Mouse (Mus musculus): ENCODE results near the gene Arntl2. TPM values are rescaled to one million over a fixed set of nuclear protein-coding genes. Genes with fewer than 3 reads are reported as not detected.

Arntl2 gene
- polyA plus RNA-seq, 1 experiment from 2014 or later = 0.85 TPM

DNA sequence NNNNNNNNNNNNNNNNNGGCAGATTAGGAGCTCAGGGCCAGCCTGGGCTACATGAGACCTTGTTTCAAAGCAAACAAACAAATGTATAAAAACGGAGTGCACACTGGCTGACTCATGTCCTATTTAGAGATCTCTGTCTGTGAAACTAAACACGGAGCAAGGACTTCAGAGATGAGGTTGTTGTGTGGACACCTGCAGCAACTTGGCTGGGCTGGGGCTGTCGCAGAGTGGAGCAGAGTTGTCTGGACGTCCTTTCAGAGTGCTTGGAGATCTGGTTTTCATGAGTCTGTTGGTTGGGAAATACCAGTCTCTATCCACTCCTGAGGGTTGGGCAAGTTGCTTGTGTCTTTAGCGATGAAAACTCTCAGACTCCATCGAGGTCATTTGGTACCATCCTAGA lies 14.1 kb downstream of the Arntl2 start:
- no peak for TF ChIP-seq EP300 (IDR thresholded peaks at IDR 0.05)
- TF ChIP-seq CTCF (IDR thresholded peaks at IDR 0.05) = no peak
- Histone ChIP-seq H3K27me3 (replicated peaks; ENCODE audit: insufficient read depth, low read length) (no peaks in the 10 kb centered on the region), H3K9ac (replicated peaks; ENCODE audit: low read depth) (no peak overlapping the region), H3K4me2 (replicated peaks; ENCODE audit: low read depth, low read length) (no peak overlapping the region), H3K9me3 (ENCODE audit: low read length) (no peaks in the 10 kb centered on the region), H3K36me3 (ENCODE audit: insufficient read depth, low read length) (no peaks in the 10 kb centered on the region), H3K27ac (ENCODE audit: low read length) (no peak overlapping the region), H3K4me1 (ENCODE audit: insufficient read depth, low read depth, low read length) (no peaks in the 10 kb centered on the region), H3K4me3 (ENCODE audit: low read depth, low read length) (no peak overlapping the region)
- no peak for DNase-seq (ENCODE audit: low spot score)
- WGBS = 87% methylated on average over 6 of the region's 6 CpGs
- no peak for ATAC-seq

DNA sequence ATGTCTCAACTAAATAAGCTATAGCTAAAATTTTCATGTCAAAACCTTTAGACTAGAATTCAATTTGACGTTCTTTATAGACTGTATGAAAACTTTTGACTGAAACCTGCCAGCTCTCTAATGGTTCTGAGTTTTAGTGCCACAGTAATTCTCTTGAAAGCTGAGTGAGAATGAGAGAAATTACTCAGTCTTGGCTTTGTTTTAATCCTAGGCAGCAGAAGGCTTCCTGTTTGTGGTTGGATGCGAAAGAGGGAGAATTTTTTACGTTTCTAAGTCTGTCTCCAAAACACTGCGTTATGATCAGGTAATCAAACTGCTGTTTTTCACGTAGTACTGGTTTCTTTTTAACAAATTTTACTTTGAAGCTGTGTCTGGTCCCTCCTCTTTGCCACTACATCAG lies 17.2 kb downstream of the Arntl2 start:
- no peak for TF ChIP-seq EP300 (IDR thresholded peaks at IDR 0.05)
- H3K9me3 ChIP-seq (ENCODE audit: low read length) = no peaks in the 10 kb centered on the region
- no peaks in the 10 kb centered on the region for H3K36me3 ChIP-seq (ENCODE audit: insufficient read depth, low read length)
- no peak for DNase-seq (ENCODE audit: low spot score)
- no peak overlapping the region for H3K4me3 ChIP-seq (ENCODE audit: low read depth, low read length)
- H3K27me3 ChIP-seq (replicated peaks; ENCODE audit: insufficient read depth, low read length) = no peaks in the 10 kb centered on the region
- 83% methylated on average over 5 of the region's 5 CpGs for WGBS
- H3K4me1 ChIP-seq (ENCODE audit: insufficient read depth, low read depth, low read length) = no peaks in the 10 kb centered on the region
- H3K27ac ChIP-seq (ENCODE audit: low read length) = no peak overlapping the region
- no peak for ATAC-seq
- no peak overlapping the region for H3K4me2 ChIP-seq (replicated peaks; ENCODE audit: low read depth, low read length)
- no peak overlapping the region for H3K9ac ChIP-seq (replicated peaks; ENCODE audit: low read depth)

DNA sequence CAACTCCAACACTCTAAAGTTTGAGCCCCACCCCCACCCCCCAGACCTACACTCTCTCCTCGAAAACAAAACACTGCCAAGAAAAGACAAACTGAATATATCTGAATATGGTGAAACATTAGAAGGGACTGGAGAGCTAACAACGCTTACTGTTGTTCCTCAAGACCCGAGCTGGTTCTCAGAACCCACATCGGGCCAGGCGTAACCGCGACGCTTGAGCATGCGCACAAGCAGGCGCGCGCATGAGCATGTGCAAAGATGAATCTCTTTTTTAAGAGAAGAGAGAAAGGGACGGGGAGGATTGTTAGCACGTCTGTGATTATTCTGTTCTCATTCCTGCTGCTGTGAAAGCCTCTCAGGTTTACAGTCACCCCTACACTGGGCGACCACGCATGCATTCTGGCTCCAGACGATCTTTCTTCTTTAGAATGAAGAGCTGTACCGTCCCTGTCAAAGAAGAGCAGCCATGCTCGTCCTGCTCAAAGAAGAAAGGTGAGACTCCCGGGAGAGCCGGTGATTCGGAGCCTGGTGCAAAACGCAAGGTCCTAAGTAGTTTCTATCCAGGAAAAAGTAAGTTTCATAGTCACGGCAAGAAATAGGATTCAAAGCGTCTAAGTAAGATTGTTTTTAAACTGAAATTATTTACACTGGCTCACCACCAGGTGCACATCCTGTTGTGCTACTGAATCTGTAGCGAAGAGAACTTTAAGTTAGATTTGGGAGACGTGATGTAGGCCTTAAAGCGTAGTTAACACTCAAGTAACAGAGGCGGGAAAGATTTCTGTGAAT lies 24.5 kb downstream of the Arntl2 start:
- TF ChIP-seq CTCF (IDR thresholded peaks at IDR 0.05) = no peak
- TF ChIP-seq EP300 (IDR thresholded peaks at IDR 0.05) = no peak
- DNase-seq (ENCODE audit: low spot score) (no peak), ATAC-seq (no peak)
- WGBS = 85% methylated on average over 29 of the region's 29 CpGs
- H3K4me2 ChIP-seq (replicated peaks; ENCODE audit: low read depth, low read length) = no peak overlapping the region
- no peak overlapping the region for H3K9ac ChIP-seq (replicated peaks; ENCODE audit: low read depth)
- H3K36me3 ChIP-seq (ENCODE audit: insufficient read depth, low read length) = no peaks in the 10 kb centered on the region
- no peak overlapping the region for H3K27ac ChIP-seq (ENCODE audit: low read length)
- no peaks in the 10 kb centered on the region for H3K9me3 ChIP-seq (ENCODE audit: low read length)
- no peaks in the 10 kb centered on the region for H3K4me1 ChIP-seq (ENCODE audit: insufficient read depth, low read depth, low read length)
- H3K4me3 ChIP-seq (ENCODE audit: low read depth, low read length) = no peak overlapping the region
- H3K27me3 ChIP-seq (replicated peaks; ENCODE audit: insufficient read depth, low read length) = no peaks in the 10 kb centered on the region

GRCm38 (mm10) chr6:146821958-146822357 lies 26.1 kb downstream of the Arntl2 start:
- peak; percentile 67 for DNase-seq (ENCODE audit: low spot score)
- peak; percentile 53 for ATAC-seq
- Histone ChIP-seq H3K4me1 (ENCODE audit: insufficient read depth, low read depth, low read length) (no peaks in the 10 kb centered on the region), H3K9ac (replicated peaks; ENCODE audit: low read depth) (no peak overlapping the region), H3K36me3 (ENCODE audit: insufficient read depth, low read length) (no peaks in the 10 kb centered on the region), H3K4me3 (ENCODE audit: low read depth, low read length) (no peak overlapping the region), H3K9me3 (ENCODE audit: low read length) (no peaks in the 10 kb centered on the region), H3K4me2 (replicated peaks; ENCODE audit: low read depth, low read length) (no peak overlapping the region), H3K27me3 (replicated peaks; ENCODE audit: insufficient read depth, low read length) (no peaks in the 10 kb centered on the region), H3K27ac (ENCODE audit: low read length) (no peak overlapping the region)
- TF ChIP-seq CTCF (IDR thresholded peaks at IDR 0.05) (no peak), EP300 (IDR thresholded peaks at IDR 0.05) (no peak)
- 52% methylated on average over 13 of the region's 13 CpGs for WGBS

DNA sequence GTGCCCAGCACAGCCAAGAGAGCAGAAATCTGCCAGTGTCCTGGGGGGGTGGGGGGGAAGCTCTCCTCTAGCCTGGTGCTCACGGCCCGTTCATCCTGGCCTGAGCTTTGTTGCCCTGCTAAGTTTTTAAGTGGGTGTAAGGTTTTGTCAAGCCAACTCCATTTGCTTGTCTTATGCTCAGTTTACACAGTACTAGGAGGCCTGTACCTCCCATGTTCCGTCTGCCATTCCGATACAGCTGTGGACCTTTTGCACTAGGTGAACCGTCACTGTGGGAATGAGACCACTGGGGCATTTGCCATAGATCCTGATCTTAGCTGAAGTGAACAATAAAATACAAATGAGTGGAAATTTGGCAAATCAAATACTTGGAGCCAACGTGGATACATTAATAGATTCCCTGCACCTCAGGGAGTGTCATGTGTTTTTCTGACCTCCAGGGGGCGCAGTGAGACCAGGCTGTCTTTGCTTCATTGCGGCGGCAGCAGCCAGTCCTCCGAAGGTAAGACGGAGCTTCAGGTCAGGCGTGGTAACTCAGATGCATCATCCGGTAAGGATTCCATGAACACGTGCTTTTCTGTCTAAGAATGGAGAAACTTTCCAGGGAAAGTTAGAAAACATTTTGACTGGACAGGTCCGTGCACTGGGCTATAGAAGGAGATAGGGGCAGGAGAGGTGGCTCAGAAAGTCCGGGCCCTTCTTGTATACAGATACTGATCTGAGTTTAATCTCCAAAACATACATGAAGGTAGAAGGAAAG lies 29.1 kb downstream of the Arntl2 start:
- TF ChIP-seq EP300 (IDR thresholded peaks at IDR 0.05) (no peak), CTCF (IDR thresholded peaks at IDR 0.05) (peak; percentile 96)
- DNase-seq (ENCODE audit: low spot score) = peak; percentile 77
- H3K9ac ChIP-seq (replicated peaks; ENCODE audit: low read depth) = no peak overlapping the region
- H3K9me3 ChIP-seq (ENCODE audit: low read length) = no peaks in the 10 kb centered on the region
- peak; percentile 55 for ATAC-seq
- H3K36me3 ChIP-seq (ENCODE audit: insufficient read depth, low read length) = no peaks in the 10 kb centered on the region
- 35% methylated on average over 16 of the region's 16 CpGs for WGBS
- H3K27ac ChIP-seq (ENCODE audit: low read length) = no peak overlapping the region
- no peak overlapping the region for H3K4me3 ChIP-seq (ENCODE audit: low read depth, low read length)
- H3K4me2 ChIP-seq (replicated peaks; ENCODE audit: low read depth, low read length) = no peak overlapping the region
- no peaks in the 10 kb centered on the region for H3K4me1 ChIP-seq (ENCODE audit: insufficient read depth, low read depth, low read length)
- no peaks in the 10 kb centered on the region for H3K27me3 ChIP-seq (replicated peaks; ENCODE audit: insufficient read depth, low read length)

DNA sequence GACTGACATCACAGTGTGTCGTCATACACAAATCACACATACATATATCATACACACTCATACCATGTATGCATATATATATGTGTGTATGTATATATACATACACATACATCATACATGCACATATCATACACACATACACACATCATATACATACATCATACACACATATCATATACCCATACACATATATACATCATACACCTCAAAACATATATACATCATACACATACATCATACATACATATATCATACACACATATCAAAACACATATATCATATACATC lies 29.6 kb downstream of the Arntl2 start:
- 57% methylated on average over 1 of the region's 1 CpGs for WGBS
- ATAC-seq (no peak), DNase-seq (ENCODE audit: low spot score) (no peak)
- no peaks in the 10 kb centered on the region for H3K36me3 ChIP-seq (ENCODE audit: insufficient read depth, low read length)
- no peak overlapping the region for H3K4me3 ChIP-seq (ENCODE audit: low read depth, low read length)
- H3K4me1 ChIP-seq (ENCODE audit: insufficient read depth, low read depth, low read length) = no peaks in the 10 kb centered on the region
- H3K9me3 ChIP-seq (ENCODE audit: low read length) = no peaks in the 10 kb centered on the region
- H3K9ac ChIP-seq (replicated peaks; ENCODE audit: low read depth) = no peak overlapping the region
- no peaks in the 10 kb centered on the region for H3K27me3 ChIP-seq (replicated peaks; ENCODE audit: insufficient read depth, low read length)
- no peak overlapping the region for H3K27ac ChIP-seq (ENCODE audit: low read length)
- H3K4me2 ChIP-seq (replicated peaks; ENCODE audit: low read depth, low read length) = no peak overlapping the region
- no peak for TF ChIP-seq EP300 (IDR thresholded peaks at IDR 0.05)
- no peak for TF ChIP-seq CTCF (IDR thresholded peaks at IDR 0.05)
